Mouse (Mus musculus): Measurements from ENCODE around the gene Stk25.
"Not testable (repeated sequence)": the region's sequence is repeated elsewhere in the genome, so short reads cannot be mapped to it uniquely, and the experiment has no call there.

The Stk25 gene

GRCm38 (mm10) chr1:93658559-93658958 lies at the start of gene Stk25:
Gene Stk25 (minus strand): TSS chr1:93658659.
- DNase-seq (ENCODE audit: low spot score) = not testable (repeated sequence)

GRCm38 (mm10) chr1:93705389-93705788 lies 46.9 kb upstream of the Stk25 start:
- no peak for DNase-seq (ENCODE audit: low spot score)

GRCm38 (mm10) chr1:93704341-93704740 lies 45.9 kb upstream of the Stk25 start:
- DNase-seq (ENCODE audit: low spot score) = no peak

GRCm38 (mm10) chr1:93703472-93704048 lies 45.1 kb upstream of the Stk25 start:
- no peak for DNase-seq (ENCODE audit: low spot score)

- no peak for DNase-seq (ENCODE audit: low spot score)
Measured at GRCm38 (mm10) chr1:93702106-93702505, 43.6 kb upstream of the Stk25 start.

GRCm38 (mm10) chr1:93699159-93699558 lies 40.7 kb upstream of the Stk25 start:
- DNase-seq (ENCODE audit: low spot score) = no peak

GRCm38 (mm10) chr1:93697317-93697716 lies 38.9 kb upstream of the Stk25 start:
- DNase-seq (ENCODE audit: low spot score) = no peak

GRCm38 (mm10) chr1:93694966-93695365 lies 36.5 kb upstream of the Stk25 start:
- peak; percentile 56 for DNase-seq (ENCODE audit: low spot score)

- DNase-seq (ENCODE audit: low spot score) = no peak
Measured at GRCm38 (mm10) chr1:93693943-93694342, 35.5 kb upstream of the Stk25 start.

- no peak for DNase-seq (ENCODE audit: low spot score)
Measured at GRCm38 (mm10) chr1:93693502-93693901, 35.0 kb upstream of the Stk25 start.

GRCm38 (mm10) chr1:93692773-93693172 lies 34.3 kb upstream of the Stk25 start:
- DNase-seq (ENCODE audit: low spot score) = no peak

GRCm38 (mm10) chr1:93691786-93692357 lies 33.4 kb upstream of the Stk25 start:
- DNase-seq (ENCODE audit: low spot score) = no peak

GRCm38 (mm10) chr1:93691106-93691505 lies 32.6 kb upstream of the Stk25 start:
- no peak for DNase-seq (ENCODE audit: low spot score)

GRCm38 (mm10) chr1:93689901-93690496 lies 31.5 kb upstream of the Stk25 start:
- no peak for DNase-seq (ENCODE audit: low spot score)

- DNase-seq (ENCODE audit: low spot score) = peak; percentile 84
Measured at GRCm38 (mm10) chr1:93688154-93688553, 29.7 kb upstream of the Stk25 start.

GRCm38 (mm10) chr1:93686961-93687320 lies 28.5 kb upstream of the Stk25 start:
- no peak for DNase-seq (ENCODE audit: low spot score)

GRCm38 (mm10) chr1:93686245-93686960 lies 27.9 kb upstream of the Stk25 start:
- DNase-seq (ENCODE audit: low spot score) = peak; percentile 90

- peak; percentile 94 for DNase-seq (ENCODE audit: low spot score)
Measured at GRCm38 (mm10) chr1:93685401-93686244, 27.2 kb upstream of the Stk25 start, which contains the start of gene Bok. Gene Bok (plus strand): TSS chr1:93685660.

GRCm38 (mm10) chr1:93679889-93680568 lies 21.6 kb upstream of the Stk25 start:
- DNase-seq (ENCODE audit: low spot score) = peak; percentile 70

GRCm38 (mm10) chr1:93678386-93678785 lies 19.9 kb upstream of the Stk25 start:
- DNase-seq (ENCODE audit: low spot score) = no peak

GRCm38 (mm10) chr1:93672682-93673081 lies 14.2 kb upstream of the Stk25 start:
- no peak for DNase-seq (ENCODE audit: low spot score)
